In the genomic region with DNA sequence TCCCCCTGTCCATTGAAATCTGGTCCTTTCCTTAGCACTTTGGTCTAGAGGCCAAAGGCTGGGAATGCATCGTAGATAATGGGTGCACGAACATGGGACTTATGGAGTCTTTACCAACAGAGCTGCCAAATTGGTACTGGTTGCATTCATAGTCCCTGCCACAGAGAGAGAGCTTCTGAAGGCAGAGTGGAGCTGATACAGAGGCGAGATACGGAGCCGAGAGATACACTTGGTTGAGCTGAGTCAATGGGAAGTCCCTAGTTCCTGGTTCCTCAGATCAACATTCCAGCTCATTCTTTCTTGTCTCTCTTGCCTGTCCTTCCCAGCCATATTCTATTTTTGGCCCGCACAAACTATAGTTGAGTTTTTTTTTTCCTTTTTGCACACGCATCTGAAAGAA, we compare ENCODE assay signal across 22 mouse cellular contexts. TPM values are rescaled to one million over a fixed set of nuclear protein-coding genes. Genes with fewer than 3 reads are reported as not detected.
A peak's percentile ranks its signal among the peaks of the same experiment; 100 is the strongest.
DNase-seq lines count a peak whose midpoint lies in the region; ATAC-seq lines count a peak whose summit lies in the region.
"Had no signal": no experiment of that assay in that cellular context is flagged by ENCODE, and none has a peak within 500 bp of the region (broad histone marks: within the 10 kb centered on the region; RNA-seq: fewer than 3 reads in every experiment).

No protein-coding gene starts in this region.

- H3K27me3 ChIP-seq in heart, embryonic 11.5 days (ENCODE audit: control insufficient read depth, insufficient read depth, low read length): no peaks in the 10 kb centered on the region
- no peaks in the 10 kb centered on the region for H3K27me3 ChIP-seq in hindbrain, embryonic 15.5 days
- no peaks in the 10 kb centered on the region for H3K27me3 ChIP-seq in hindbrain, embryonic 16.5 days (replicated peaks; ENCODE audit: control insufficient read depth, insufficient read depth, low read length)
- H3K27me3 ChIP-seq: embryonic facial prominence, embryonic 12.5 days; forebrain, embryonic 13.5 days; forebrain, embryonic 15.5 days had no signal

- peaks cover 8% of the 10 kb centered on the region for H3K4me1 ChIP-seq in heart, embryonic 11.5 days (ENCODE audit: control insufficient read depth, insufficient read depth, low read length)
- 0 out of 2 replicates have a peak, but pooled peaks cover 3% of the 10 kb centered on the region for H3K4me1 ChIP-seq in hindbrain, embryonic 15.5 days (replicated peaks)
- H3K4me1 ChIP-seq in hindbrain, embryonic 16.5 days (ENCODE audit: control insufficient read depth, insufficient read depth, low read depth, low read length): no peaks in the 10 kb centered on the region
- H3K4me1 ChIP-seq: embryonic facial prominence, embryonic 12.5 days had no signal

- 61% methylated on average over 7 of the region's 7 CpGs for WGBS in heart, embryonic 11.5 days (ENCODE audit: insufficient replicate concordance)
- WGBS in hindbrain, embryonic 15.5 days: 86% methylated on average over 7 of the region's 7 CpGs
- 85% methylated on average over 7 of the region's 7 CpGs for WGBS in hindbrain, embryonic 16.5 days

- no peak overlapping the region for H3K27ac ChIP-seq in heart, embryonic 11.5 days (ENCODE audit: low read depth, low read length)
- H3K27ac ChIP-seq in hindbrain, embryonic 15.5 days (replicated peaks): 0 out of 2 replicates have a peak overlapping the region, but pooled peaks have one; percentile 20
- H3K27ac ChIP-seq in hindbrain, embryonic 16.5 days (ENCODE audit: low read depth, low read length): no peak overlapping the region
- H3K27ac ChIP-seq: embryonic facial prominence, embryonic 10.5 days; embryonic facial prominence, embryonic 12.5 days; forebrain, embryonic 13.5 days; forebrain, embryonic 15.5 days had no signal

- no peak overlapping the region for H3K4me3 ChIP-seq in heart, embryonic 11.5 days (ENCODE audit: low read depth, low read length)
- H3K4me3 ChIP-seq in hindbrain, embryonic 15.5 days: no peak overlapping the region
- H3K4me3 ChIP-seq in hindbrain, embryonic 16.5 days (ENCODE audit: low read length): no peak overlapping the region
- H3K4me3 ChIP-seq: embryonic facial prominence, embryonic 10.5 days; embryonic facial prominence, embryonic 12.5 days; forebrain, embryonic 13.5 days; forebrain, embryonic 15.5 days had no signal

- H3K9ac ChIP-seq in heart, embryonic 11.5 days (ENCODE audit: low read depth, low read length): no peak overlapping the region
- H3K9ac ChIP-seq in hindbrain, embryonic 15.5 days: no peak overlapping the region
- H3K9ac ChIP-seq in hindbrain, embryonic 16.5 days (ENCODE audit: low read depth, low read length): no peak overlapping the region
- H3K9ac ChIP-seq: embryonic facial prominence, embryonic 12.5 days; forebrain, embryonic 13.5 days; forebrain, embryonic 15.5 days; forebrain, postnatal 0 days had no signal

- ATAC-seq in heart, embryonic 11.5 days (replicated peaks; ENCODE audit: insufficient number of reproducible peaks, low FRiP score, low TSS enrichment): no peak
- ATAC-seq in hindbrain, embryonic 15.5 days (ENCODE audit: low FRiP score, low read depth): no peak
- no peak for ATAC-seq in hindbrain, embryonic 16.5 days
- ATAC-seq: activated CD4-positive, CD25-positive, alpha-beta regulatory T cell, adult 4 months; CD4-positive, CD25-positive, alpha-beta regulatory T cell, adult 4 months; forebrain, embryonic 13.5 days; forebrain, embryonic 15.5 days; forebrain, postnatal 0 days; Patski had no signal

- no peak overlapping the region for H3K4me2 ChIP-seq in heart, embryonic 11.5 days
- H3K4me2 ChIP-seq in hindbrain, embryonic 15.5 days: no peak overlapping the region
- no peak overlapping the region for H3K4me2 ChIP-seq in hindbrain, embryonic 16.5 days (ENCODE audit: low read length)
- H3K4me2 ChIP-seq: embryonic facial prominence, embryonic 12.5 days; forebrain, embryonic 13.5 days; forebrain, embryonic 15.5 days had no signal

- DNase-seq in cerebellum, adult 9-11 months: peak; percentile 27
- DNase-seq in cerebellum, adult 11-12 months: no peak
- DNase-seq in heart, adult 11 months: peak; percentile 76
- DNase-seq: adrenal gland, adult 8-10 months; adrenal gland, postnatal 14 days; adrenal gland, postnatal 36 days; B cell, adult 2 months; cerebellum, adult 18-20 months; cerebellum, adult 8-10 months; cerebellum, postnatal 10 days; forebrain, postnatal 0 days had no signal

- no peaks in the 10 kb centered on the region for H3K9me3 ChIP-seq in heart, embryonic 11.5 days (replicated peaks; ENCODE audit: control insufficient read depth, low read length)
- H3K9me3 ChIP-seq in hindbrain, embryonic 15.5 days: no peaks in the 10 kb centered on the region
- no peaks in the 10 kb centered on the region for H3K9me3 ChIP-seq in hindbrain, embryonic 16.5 days (ENCODE audit: control insufficient read depth, low read length)
- H3K9me3 ChIP-seq: embryonic facial prominence, embryonic 10.5 days; embryonic facial prominence, embryonic 12.5 days; forebrain, embryonic 13.5 days; forebrain, embryonic 15.5 days; G1E had no signal

- no peaks in the 10 kb centered on the region for H3K36me3 ChIP-seq in heart, embryonic 11.5 days (ENCODE audit: control insufficient read depth, insufficient read depth, low read length)
- H3K36me3 ChIP-seq in hindbrain, embryonic 15.5 days: no peaks in the 10 kb centered on the region
- H3K36me3 ChIP-seq in hindbrain, embryonic 16.5 days (ENCODE audit: control insufficient read depth, insufficient read depth, low read length): no peaks in the 10 kb centered on the region
- H3K36me3 ChIP-seq: embryonic facial prominence, embryonic 10.5 days; embryonic facial prominence, embryonic 12.5 days; forebrain, embryonic 15.5 days; G1E had no signal

RNA-seq across cellular contexts. Expression of a gene that starts 27.6 kb away (rescaled TPM):
- polyA plus RNA-seq in heart, embryonic 11.5 days (2014; fragmentation: Nextera tagmentation; extraction: Ambion mirVana): 13.3 and 14.2 TPM in 2 replicates
- polyA plus RNA-seq in hindbrain, embryonic 15.5 days (2015; fragmentation: Nextera tagmentation; extraction: Ambion mirVana): 72.4 and 77.2 TPM in 2 replicates
- 84.9 and 85.4 TPM in 2 replicates for polyA plus RNA-seq in hindbrain, embryonic 16.5 days (2015; fragmentation: Nextera tagmentation; extraction: Ambion mirVana)
- polyA plus RNA-seq: CD4-positive, CD25-positive, alpha-beta regulatory T cell, adult 4 months; G1E had no signal

RNA-seq across cellular contexts. Expression of a gene that starts 52.4 kb away (rescaled TPM):
- polyA plus RNA-seq in heart, embryonic 11.5 days (2014; fragmentation: Nextera tagmentation; extraction: Ambion mirVana): 9.1 and 11.6 TPM in 2 replicates
- polyA plus RNA-seq in hindbrain, embryonic 15.5 days (2015; fragmentation: Nextera tagmentation; extraction: Ambion mirVana): 20.1 and 21.0 TPM in 2 replicates
- 20.4 and 23.9 TPM in 2 replicates for polyA plus RNA-seq in hindbrain, embryonic 16.5 days (2015; fragmentation: Nextera tagmentation; extraction: Ambion mirVana)
